Mouse (Mus musculus) liver, embryonic 14.5 days (tissue): ENCODE data around the gene Cfap221.

ENCODE experiments used
- CTCF ChIP-seq: IDR thresholded peaks from 2 replicates; pipeline ENCODE4 v1.5.1; 2016; ENCODE audit warnings: antibody characterized with exemption, low read depth, control low read depth
- EP300 ChIP-seq: IDR thresholded peaks from 2 replicates; pipeline ENCODE4 v1.6.1; 2016; ENCODE audit warnings: antibody characterized with exemption, low read depth

DNA sequence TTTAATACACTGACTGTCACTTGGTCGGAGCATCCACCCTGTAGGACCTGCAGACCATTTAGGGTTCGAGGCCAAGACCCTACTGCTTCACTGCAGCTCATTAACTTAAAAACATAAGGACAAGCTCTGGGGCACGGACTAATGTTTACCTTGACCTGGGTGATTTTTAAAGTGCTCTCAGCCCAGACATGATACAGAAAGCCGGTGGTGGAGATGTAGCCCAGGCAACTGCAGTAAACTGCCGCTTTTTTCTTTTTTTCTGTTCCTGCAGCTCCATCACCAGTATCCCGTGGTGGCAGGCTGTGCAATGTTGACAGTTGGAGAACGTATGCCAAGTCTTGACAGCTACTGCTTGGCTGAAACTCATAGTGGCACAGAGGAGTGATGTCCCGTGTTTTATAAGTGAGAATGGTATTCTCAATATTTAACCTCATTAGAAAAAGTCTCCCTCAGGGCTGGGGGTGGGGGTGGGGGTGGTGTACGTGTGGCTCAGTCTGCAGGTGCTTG lies 39.3 kb downstream of the Cfap221 start:
- TF ChIP-seq CTCF (no peak), EP300 (no peak)
